Mouse (Mus musculus) olfactory bulb, adult 2 months (tissue): ENCODE measurements around the gene Cog6. TPM values are rescaled to one million over a fixed set of nuclear protein-coding genes. Genes with fewer than 3 reads are reported as not detected.
A peak's percentile ranks its signal among the peaks of the same experiment; 100 is the strongest.

Experiments used
- H3K27ac ChIP-seq: fragments of 200-500 bp; 2 replicates; pipeline ENCODE4 v1.5.1; 2012; ENCODE audit warnings: low read depth, low read length; ENCODE audit not compliant: insufficient read depth
- H3K4me1 ChIP-seq: fragments of 200-500 bp; 2 replicates; pipeline ENCODE4 v1.6.1; 2012; ENCODE audit warnings: low read length; ENCODE audit not compliant: control insufficient read depth, insufficient read depth
- H3K4me3 ChIP-seq: fragments of 200-500 bp; 2 replicates; pipeline ENCODE4 v1.5.1; 2012; ENCODE audit warnings: mild to moderate bottlenecking, low read depth, low read length, moderate library complexity; ENCODE audit not compliant: insufficient read depth
- CTCF ChIP-seq: fragments of 200-500 bp; IDR thresholded peaks from 2 replicates; pipeline ENCODE4 v1.5.1; 2012; ENCODE audit warnings: low read depth, mild to moderate bottlenecking, low read length, moderate library complexity; ENCODE audit not compliant: insufficient read depth
- POLR2A ChIP-seq: fragments of 200-500 bp; IDR thresholded peaks from 2 replicates; pipeline ENCODE4 v1.6.1; 2012; ENCODE audit warnings: mild to moderate bottlenecking, low read depth, low read length, moderate library complexity; ENCODE audit not compliant: insufficient read depth
- WGBS: fragments of 180-500 bp; shearing (Covaris S2); methylation state at CpG from one replicate; pipeline ENCODE4 v1.1.7; 2018; 5-methylcytosine and 5-hydroxymethylcytosine counted together
- polyA plus RNA-seq: library from polyadenylated mRNA; stranded (reverse); fragments of >200 nt; gene quantifications from 2 replicates; pipeline ENCODE4 v1.2.4, GENCODE M21; 2012; ENCODE audit warnings: low replicate concordance; ENCODE audit not compliant: missing spikeins, insufficient read depth, insufficient read length

Gene Cog6
- polyA plus RNA-seq, 1 experiment = not detected

GRCm38 (mm10) chr3:53036076-53036475 is 19.0 kb upstream of the Cog6 start:
- Histone ChIP-seq H3K27ac (no peak overlapping the region), H3K4me3 (no peak overlapping the region), H3K4me1 (0 out of 2 replicates have a peak, but pooled peaks cover 4% of the 10 kb centered on the region)
- TF ChIP-seq POLR2A = no peak
- TF ChIP-seq CTCF = no peak
- WGBS = 81% methylated on average over 5 of the region's 5 CpGs

DNA sequence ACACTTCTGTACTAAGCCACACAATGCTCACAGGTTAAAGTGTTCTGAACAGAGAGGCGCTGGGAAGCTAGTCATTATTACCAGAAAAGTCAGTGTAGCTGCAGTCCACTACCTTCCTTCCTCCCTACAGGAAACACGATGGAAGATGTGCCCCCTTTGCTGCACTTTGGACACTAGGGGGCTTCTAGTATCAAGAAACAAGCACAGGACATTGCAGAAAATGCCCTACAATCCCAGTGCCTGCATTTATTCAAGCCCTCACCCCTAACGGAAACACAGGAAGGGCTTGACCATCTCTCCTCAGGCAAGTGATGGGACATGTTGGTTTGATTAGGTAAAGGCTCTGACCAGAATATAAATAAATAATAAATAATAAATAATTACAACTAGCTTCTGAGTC is 16.4 kb upstream of the Cog6 start:
- Histone ChIP-seq H3K4me3 (no peak overlapping the region), H3K27ac (no peak overlapping the region), H3K4me1 (no peaks in the 10 kb centered on the region)
- TF ChIP-seq POLR2A (no peak), CTCF (no peak)
- WGBS = 26% methylated on average over 3 of the region's 3 CpGs

DNA sequence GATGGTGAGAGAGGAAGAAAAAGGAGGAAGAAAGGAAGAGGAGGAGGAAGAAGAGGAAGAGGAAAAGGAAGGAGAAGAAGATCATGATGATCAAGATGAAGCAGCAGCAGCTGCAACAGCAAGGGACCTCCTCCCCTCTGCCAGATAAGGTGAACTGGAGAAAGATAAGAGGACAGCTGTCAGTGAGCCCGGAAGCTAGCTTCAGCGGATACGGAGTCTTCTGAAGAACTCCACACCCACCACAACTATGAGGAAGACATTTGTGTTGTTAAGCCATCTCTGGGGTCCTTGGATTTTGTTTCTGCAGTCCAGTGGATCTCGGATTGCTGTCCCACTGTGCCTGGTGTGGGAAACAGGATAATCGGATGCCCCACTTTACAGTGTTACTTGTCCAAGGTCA is 15.4 kb upstream of the Cog6 start:
- TF ChIP-seq POLR2A (no peak), CTCF (no peak)
- H3K27ac ChIP-seq = no peak overlapping the region
- no peak overlapping the region for H3K4me3 ChIP-seq
- no peaks in the 10 kb centered on the region for H3K4me1 ChIP-seq
- WGBS = 77% methylated on average over 5 of the region's 5 CpGs

DNA sequence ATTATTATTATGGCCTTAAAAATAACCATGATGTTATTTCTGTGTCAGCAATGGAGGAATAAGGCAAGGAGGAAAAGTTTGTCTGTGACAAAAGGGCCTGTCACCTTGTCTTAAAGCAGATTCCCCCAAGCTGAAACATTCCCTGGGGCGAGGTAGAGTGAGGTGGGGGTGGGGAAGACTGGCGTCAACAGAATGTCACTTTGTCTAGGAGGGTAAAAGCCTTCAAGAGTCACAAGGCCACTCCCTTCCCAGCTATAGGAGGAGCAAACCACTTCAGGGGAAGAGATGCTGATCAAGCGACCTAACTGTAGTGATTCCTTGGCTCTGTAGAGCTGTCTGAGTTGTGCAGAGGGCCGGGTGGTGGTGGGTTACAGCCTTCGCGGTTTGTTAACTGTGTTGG is 14.5 kb upstream of the Cog6 start:
- Histone ChIP-seq H3K4me3 (no peak overlapping the region), H3K4me1 (no peaks in the 10 kb centered on the region), H3K27ac (no peak overlapping the region)
- WGBS = 66% methylated on average over 6 of the region's 6 CpGs
- no peak for TF ChIP-seq CTCF
- TF ChIP-seq POLR2A = no peak

DNA sequence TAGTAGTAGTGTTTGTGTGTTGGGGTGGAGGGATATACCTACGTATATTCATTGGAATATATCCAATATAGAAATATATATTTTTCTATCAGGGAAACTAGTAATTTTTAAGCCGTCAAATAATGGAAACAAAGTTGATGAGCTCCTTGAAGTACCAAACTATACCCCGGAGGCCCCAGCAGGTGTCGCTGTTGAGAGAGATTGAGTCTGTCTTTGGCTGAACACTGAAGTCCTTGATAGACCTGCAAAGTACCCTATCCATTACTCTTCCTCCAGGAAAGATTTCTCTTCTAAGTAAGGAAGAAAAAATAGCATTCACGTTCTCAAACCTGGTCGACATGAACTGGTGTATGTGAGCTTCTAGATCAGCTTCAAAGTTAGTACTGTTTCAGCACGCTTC is 12.0 kb upstream of the Cog6 start:
- Histone ChIP-seq H3K4me1 (no peaks in the 10 kb centered on the region), H3K27ac (no peak overlapping the region), H3K4me3 (no peak overlapping the region)
- TF ChIP-seq POLR2A (no peak), CTCF (no peak)
- WGBS = 18% methylated on average over 7 of the region's 7 CpGs

DNA sequence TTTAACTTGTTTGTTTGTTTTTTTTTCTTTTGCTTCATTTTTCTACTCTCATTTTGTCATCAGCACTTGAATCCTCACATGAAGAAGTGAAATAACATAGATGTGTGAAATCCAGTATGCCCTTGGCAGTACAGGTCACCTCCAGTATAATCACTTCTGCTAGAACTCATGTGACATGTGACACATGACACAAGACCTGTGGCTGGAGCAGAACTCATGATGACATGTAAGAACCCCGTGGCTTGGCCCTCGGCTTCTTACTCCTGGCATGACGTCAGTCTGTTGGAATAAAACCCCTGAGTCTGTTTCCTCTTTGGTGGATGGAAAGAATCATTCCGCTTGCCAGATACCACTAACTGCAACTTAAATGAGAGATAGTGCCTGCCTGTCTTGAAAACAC is 10.3 kb upstream of the Cog6 start:
- H3K4me1 ChIP-seq = no peaks in the 10 kb centered on the region
- 84% methylated on average over 4 of the region's 4 CpGs for WGBS
- H3K4me3 ChIP-seq = no peak overlapping the region
- H3K27ac ChIP-seq = no peak overlapping the region
- TF ChIP-seq POLR2A = no peak
- no peak for TF ChIP-seq CTCF

DNA sequence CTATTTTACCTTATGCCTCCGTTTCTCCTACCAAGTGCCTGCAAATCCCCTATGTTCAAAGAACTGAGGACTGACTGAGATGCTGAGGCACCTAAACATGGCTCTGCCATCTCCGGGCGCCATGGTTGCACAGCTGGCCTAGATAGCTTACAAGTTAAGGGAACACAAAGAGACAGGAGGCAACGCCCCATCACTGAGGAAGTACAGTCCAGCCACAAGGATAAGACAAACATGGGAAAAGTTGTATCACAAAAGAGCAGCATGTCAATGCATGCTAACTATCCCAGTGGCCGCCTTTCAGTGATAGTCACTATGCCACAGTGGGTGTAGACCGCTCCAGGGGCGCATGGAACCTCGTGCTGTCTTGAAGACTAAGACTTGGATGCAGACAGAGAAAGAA is 9.6 kb downstream of the Cog6 start:
- no peak overlapping the region for H3K27ac ChIP-seq
- no peaks in the 10 kb centered on the region for H3K4me1 ChIP-seq
- no peak for TF ChIP-seq CTCF
- 0 out of 2 replicates have a peak, but pooled peaks have one; percentile 19 for TF ChIP-seq POLR2A
- H3K4me3 ChIP-seq = no peak overlapping the region
- whole genome bisulfite sequencing = 90% methylated on average over 8 of the region's 8 CpGs

- 54% methylated on average over 2 of the region's 2 CpGs for WGBS
- Histone ChIP-seq H3K4me3 (no peak overlapping the region), H3K27ac (no peak overlapping the region), H3K4me1 (no peaks in the 10 kb centered on the region)
- TF ChIP-seq CTCF (no peak), POLR2A (no peak)
Observed at GRCm38 (mm10) chr3:53004406-53005114, 12.5 kb downstream of the Cog6 start.

GRCm38 (mm10) chr3:53002076-53002475 is 15.0 kb downstream of the Cog6 start:
- 76% methylated on average over 6 of the region's 6 CpGs for WGBS
- no peak overlapping the region for H3K4me3 ChIP-seq
- no peak overlapping the region for H3K27ac ChIP-seq
- no peaks in the 10 kb centered on the region for H3K4me1 ChIP-seq
- TF ChIP-seq POLR2A (no peak), CTCF (no peak)
